Mouse (Mus musculus) CH12.LX (cell line): ENCODE data around the gene Olfr1450.
"Not testable (repeated sequence)": the region's sequence is repeated elsewhere in the genome, so short reads cannot be mapped to it uniquely, and the experiment has no call there.

Source experiments
- CHD2 ChIP-seq: IDR thresholded peaks from 2 replicates; pipeline ENCODE4 v1.6.1; 2011; ENCODE audit warnings: low read length, improper control_type of control experiment
- CTCF ChIP-seq, 2 experiments: IDR thresholded peaks in 1 of 2; conservative IDR thresholded peaks in 1 of 2; 2 replicates each; pipeline ENCODE4 v1.5.1; 2011 to 2012; ENCODE audit warnings: low read depth in 2 of 2, low read length in 2 of 2, improper control_type of control experiment in 1 of 2, inconsistent platforms in 1 of 2, mild to moderate bottlenecking in 1 of 2, moderate library complexity in 1 of 2
- HCFC1 ChIP-seq: IDR thresholded peaks from 2 replicates; pipeline ENCODE4 v1.6.1; 2012; ENCODE audit warnings: low read depth, mild to moderate bottlenecking, inconsistent platforms, low read length, improper control_type of control experiment
- JUND ChIP-seq: conservative IDR thresholded peaks from 2 replicates; pipeline ENCODE4 v1.6.1; 2011; ENCODE audit warnings: low read depth, low read length, improper control_type of control experiment
- POLR2A ChIP-seq: IDR thresholded peaks from 2 replicates; pipeline ENCODE4 v1.6.1; 2011; ENCODE audit warnings: low read depth, mild to moderate bottlenecking, improper control_type of control experiment, low read length
- RCOR1 ChIP-seq: conservative IDR thresholded peaks from 2 replicates; pipeline ENCODE4 v1.6.1; 2012; ENCODE audit warnings: low read depth, mild to moderate bottlenecking, inconsistent platforms, low read length, improper control_type of control experiment
- SIN3A ChIP-seq: IDR thresholded peaks from 2 replicates; pipeline ENCODE4 v1.6.1; 2012; ENCODE audit warnings: low read length, improper control_type of control experiment, inconsistent platforms
- TBP ChIP-seq: conservative IDR thresholded peaks from 2 replicates; pipeline ENCODE4 v1.6.1; 2011; ENCODE audit warnings: low read depth, low read length, improper control_type of control experiment
- USF1 ChIP-seq: IDR thresholded peaks from 2 replicates; pipeline ENCODE4 v1.6.1; 2014; ENCODE audit warnings: low read depth, mild to moderate bottlenecking, inconsistent platforms, low read length, improper control_type of control experiment
- ZC3H11A ChIP-seq: IDR thresholded peaks from 2 replicates; pipeline ENCODE4 v1.6.1; 2012; ENCODE audit warnings: low read depth, mild to moderate bottlenecking, inconsistent platforms, low read length, improper control_type of control experiment
- ZMIZ1 ChIP-seq: IDR thresholded peaks from 2 replicates; pipeline ENCODE4 v1.6.1; 2012; ENCODE audit warnings: low read depth, mild to moderate bottlenecking, inconsistent platforms, low read length, improper control_type of control experiment
- ZNF384 ChIP-seq: IDR thresholded peaks from 2 replicates; pipeline ENCODE4 v1.6.1; 2012; ENCODE audit warnings: low read depth, low read length, improper control_type of control experiment, inconsistent platforms

- TF ChIP-seq POLR2A; ZNF384; CTCF (conservative IDR thresholded peaks at IDR 0.05 in 1 of 2, IDR thresholded peaks at IDR 0.05 in 1 of 2; ENCODE audit: low read depth in 2 of 2, low read length in 2 of 2); ZMIZ1; SIN3A; ZC3H11A; HCFC1; TBP; CHD2; JUND; RCOR1; USF1: not testable (repeated sequence)
Measured at GRCm38 (mm10) chr19:12970082-12970481, 20.0 kb downstream of the Olfr1450 start.
